Mouse (Mus musculus) liver, adult 2 months (tissue): Measurements from ENCODE around the gene Numbl.

Experiments used
- CTCF ChIP-seq: fragments of 200-500 bp; IDR thresholded peaks from 2 replicates; pipeline ENCODE4 v1.5.1; 2011; ENCODE audit warnings: low read depth, low read length, control low read depth
- POLR2A ChIP-seq: fragments of 200-500 bp; IDR thresholded peaks from 2 replicates; pipeline ENCODE4 v1.6.1; 2011; ENCODE audit warnings: low read length, control low read depth; ENCODE audit not compliant: insufficient read depth; ENCODE audit errors: extremely low read depth

DNA sequence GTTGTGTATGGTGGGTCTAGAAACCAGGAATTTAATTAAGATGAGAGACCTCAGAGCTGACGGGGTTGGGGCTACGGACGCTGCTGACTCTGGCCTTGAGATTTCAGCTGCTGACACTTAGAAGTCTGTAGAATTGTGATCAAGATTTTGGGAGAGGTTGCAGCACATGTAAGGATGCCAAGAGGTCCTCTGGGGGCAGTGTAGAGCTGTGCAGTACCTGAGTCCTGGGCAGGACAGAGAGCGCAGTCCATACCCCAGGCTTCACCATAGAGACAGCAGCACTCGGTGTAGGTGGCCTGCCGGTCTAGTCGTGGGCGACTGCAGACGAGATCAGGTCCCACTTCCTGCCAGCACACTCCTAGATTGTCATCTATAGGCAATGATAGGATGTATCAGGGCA, 49.3 kb downstream of the Numbl start:
- TF ChIP-seq POLR2A (no peak), CTCF (no peak)
